Mouse (Mus musculus) retina, postnatal 1 day (tissue): ENCODE data around the gene Ddit4.

Source experiments
- DNase-seq: peaks from one replicate; pipeline ENCODE4 v3.0.0-alpha.2; 2012

Ddit4 gene

DNA sequence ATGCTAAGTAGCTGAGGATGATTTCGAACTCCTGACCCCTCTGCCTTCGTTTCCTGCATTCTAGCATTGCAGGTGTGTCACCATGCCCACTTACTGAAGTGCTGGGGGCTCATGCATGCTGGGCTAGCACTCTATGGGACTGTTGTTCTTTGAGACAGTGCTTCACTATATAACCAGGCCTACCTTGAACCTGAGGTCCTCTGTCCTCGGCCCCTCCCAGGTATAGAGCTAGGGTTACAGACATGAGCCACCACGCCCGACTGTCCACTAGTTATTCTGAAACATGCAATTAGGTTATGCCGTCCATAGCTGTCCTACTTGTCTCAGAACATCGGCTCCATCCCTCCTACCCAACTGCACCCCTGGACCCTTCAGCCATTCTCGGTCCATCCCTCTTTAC is 20.2 kb upstream of the Ddit4 start:
- no peak for DNase-seq

DNA sequence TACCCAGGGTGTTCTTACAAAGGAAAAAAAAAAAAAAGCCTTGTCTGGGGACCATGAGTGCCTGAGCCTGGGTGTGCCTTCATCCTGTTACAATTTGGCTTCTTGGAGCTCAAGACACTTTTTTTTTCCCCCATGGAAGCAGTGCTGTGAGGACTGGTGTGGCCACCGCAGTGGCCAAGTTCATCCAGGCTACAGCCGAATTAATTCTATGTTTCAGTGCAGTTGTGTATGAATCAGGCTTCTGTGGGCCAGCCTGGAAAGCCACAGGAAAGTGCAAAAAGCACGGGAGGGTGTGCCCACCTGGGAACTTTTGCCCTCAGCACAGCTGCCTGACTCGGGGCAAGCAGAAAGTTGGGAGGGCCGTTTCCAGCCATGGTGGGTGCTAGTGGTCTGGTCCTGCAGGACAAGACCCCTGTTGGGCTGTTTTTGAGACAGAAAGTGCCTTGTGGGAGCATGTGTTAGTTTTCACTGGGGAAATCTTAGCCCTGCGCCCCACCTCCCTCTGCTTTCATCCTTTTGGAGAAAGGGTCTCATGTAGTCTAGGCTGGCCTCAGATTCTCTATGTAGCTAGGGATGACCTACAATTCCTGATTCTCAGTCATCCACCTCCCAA is 18.9 kb upstream of the Ddit4 start:
- DNase-seq, result no peak

- DNase-seq, result peak; percentile 88
Measured at GRCm38 (mm10) chr10:59969821-59970449, 18.3 kb upstream of the Ddit4 start.

- no peak for DNase-seq
Measured at GRCm38 (mm10) chr10:59967309-59967942, 15.8 kb upstream of the Ddit4 start.

GRCm38 (mm10) chr10:59966743-59967142 is 15.1 kb upstream of the Ddit4 start:
- no peak for DNase-seq

GRCm38 (mm10) chr10:59965788-59966187 is 14.2 kb upstream of the Ddit4 start:
- DNase-seq, result no peak

DNA sequence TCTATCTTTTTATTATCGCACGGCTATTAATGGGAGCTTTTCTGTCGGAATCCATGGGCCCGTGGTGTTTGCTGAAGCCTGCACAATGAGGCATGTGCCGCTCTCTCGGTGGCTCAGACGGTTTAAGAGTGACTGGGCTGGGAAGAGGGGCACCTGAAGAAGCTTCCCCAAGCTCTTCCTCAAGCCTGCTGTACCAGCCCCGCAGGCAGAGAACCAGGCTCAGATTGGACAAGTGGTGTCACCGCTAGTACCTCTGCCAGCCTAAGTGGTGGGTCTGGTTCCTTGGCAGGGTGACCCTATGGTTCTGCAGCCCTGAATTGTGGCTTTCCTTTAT is 13.7 kb upstream of the Ddit4 start:
- no peak for DNase-seq

DNA sequence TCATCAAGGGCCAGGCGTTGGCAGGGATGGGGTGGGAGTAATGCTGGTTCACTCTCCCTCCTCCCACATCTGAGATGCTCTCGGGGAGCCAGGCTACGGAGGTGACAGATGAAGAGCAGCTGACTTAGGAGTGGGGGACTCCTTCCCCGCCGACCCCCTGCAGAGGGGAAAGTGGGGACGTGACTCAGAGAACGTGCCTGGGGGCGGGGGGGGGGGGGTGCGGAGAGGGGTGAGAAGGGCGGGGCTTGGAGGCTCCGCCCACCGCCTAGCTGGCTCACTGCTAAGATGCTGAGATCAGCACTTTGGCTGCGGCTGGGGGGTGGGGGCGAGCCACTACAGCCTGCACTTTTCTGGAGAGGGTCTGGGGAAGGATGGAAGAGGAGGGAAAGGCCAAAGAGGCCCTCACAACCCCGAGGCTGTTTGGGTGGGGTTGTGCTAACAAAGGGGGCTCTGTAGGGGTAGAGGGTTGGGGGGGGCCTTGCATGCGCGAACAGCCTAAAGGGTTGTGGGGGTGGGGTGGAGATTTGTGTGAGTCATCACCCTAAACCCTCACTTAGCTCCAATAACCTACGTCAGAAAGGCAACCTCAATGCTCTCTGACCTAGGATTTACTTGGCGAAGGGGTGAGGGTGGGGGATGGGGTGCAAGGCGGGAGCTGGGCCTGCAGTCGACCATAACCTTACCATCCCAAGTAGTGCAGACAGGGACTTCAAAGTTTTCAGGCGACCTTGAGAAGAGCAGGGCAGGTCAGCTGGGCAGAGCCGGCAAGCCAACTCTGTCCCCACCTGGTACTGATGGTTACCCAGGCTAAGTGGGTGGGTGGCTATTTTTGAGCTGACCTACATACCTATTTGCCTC is 13.1 kb upstream of the Ddit4 start:
- DNase-seq, result peak; percentile 78

DNA sequence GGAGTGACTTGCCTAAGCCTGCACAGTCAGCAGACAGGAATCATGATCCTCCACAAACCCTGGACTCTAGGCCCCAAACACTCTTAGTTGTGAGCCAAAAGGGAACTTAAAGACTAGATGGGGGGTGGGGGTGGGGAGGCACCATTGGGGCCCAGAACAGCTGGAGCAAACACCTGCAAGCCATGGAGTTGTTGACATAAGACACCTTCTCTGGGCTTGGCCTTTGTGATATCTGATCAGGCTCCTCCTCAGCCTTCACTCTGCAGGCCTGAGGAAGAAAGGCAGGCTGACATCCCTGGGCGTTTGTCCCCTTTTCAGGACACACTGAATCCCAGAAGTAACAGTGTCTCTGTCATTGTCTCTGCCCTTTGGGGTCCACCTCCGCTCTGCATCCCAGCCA is 12.0 kb upstream of the Ddit4 start:
- no peak for DNase-seq

- DNase-seq, result no peak
Measured at GRCm38 (mm10) chr10:59959517-59959916, 7.9 kb upstream of the Ddit4 start.

DNA sequence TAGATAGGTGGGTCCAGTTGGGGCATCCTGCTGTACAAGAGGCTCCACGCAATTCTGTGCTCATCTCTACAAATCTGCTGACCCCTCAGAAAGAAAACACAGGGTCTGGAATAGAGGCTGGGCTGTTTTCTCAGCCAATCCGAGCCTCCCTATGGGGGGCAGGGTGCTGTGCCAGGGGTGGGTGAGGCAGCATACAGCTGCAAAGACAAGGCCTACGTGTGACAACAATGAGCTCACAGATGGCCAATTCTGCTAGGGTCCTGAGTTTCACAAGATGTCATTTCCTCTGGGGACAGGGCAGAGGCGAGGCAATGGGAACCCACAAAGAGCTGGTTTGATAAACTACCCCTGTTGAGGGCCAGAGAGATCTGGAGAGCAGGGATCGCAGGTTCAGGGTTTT is 6.8 kb upstream of the Ddit4 start:
- DNase-seq, result peak; percentile 47

DNA sequence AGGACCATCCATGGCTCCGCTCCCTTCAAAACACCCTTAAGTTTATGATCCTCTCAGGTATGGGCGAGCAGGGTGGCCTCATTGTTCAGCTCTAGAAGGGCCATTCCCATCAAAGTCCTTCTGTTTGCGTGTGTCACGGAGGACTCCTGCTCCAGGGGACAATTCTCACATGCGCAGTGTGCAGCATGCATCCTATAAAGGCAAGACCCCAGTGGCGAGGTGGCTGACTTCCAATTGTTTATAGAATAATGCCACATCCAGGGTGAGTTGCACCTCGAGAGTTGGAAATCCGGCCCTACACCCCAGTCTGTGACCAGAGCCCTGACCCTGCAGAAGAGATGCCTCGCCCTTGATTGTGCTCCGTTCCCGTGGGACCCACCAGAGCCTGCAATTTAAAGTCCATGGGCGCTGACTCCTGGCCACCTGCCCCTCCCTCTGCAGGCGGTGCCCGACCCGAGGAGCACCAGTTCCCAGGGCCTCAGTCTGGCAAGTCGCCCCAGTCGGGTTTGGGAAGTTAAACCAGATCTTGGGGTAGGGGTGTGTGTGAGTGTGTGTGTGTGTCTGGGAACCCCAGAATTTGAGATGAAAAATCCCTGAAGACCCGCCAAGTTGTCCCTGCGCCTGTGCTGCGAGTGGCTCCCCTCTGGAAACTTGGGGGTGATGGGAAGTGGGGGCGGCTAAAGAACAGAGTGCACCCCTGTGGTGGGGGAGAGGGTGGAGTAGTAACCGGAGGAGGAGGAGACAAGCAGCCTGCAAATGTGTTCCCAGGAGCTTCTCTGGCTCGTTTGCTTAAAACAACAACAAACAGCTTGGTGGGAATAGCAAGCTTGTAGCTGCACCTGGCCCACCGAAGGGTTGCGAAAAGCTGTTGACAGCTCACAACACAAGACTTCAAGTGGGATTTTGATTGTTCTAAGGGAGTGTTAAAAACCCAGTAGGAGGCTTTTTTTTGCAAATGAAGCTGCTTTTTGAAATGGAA is 5.8 kb upstream of the Ddit4 start:
- DNase-seq, result peak; percentile 32

DNA sequence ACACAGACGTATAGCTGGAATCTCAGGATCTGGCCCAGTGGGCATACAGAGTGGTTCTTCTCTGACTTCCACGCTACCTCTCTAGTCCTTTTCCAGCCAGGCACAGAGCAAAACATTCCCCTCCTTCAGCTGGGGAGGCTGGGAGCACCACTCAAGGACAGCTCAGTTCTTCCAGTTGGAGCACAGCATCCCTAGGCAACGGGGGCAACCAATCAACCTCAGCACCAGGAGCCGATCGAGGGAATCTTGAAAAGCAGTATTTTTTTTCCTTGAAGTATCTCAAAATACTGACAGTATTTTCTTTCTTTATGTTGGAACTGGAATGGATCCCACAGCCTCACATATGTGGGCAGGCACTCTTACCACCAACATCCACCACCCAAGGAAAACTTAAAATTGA is 5.0 kb upstream of the Ddit4 start:
- DNase-seq, result no peak

GRCm38 (mm10) chr10:59953564-59954039 is 2.0 kb upstream of the Ddit4 start:
- no peak for DNase-seq

GRCm38 (mm10) chr10:59952781-59953563 is 1.3 kb upstream of the Ddit4 start:
- DNase-seq, result peak; percentile 52

- DNase-seq, result peak; percentile 80
Measured at GRCm38 (mm10) chr10:59952152-59952780, 632 bp upstream of the Ddit4 start.

DNA sequence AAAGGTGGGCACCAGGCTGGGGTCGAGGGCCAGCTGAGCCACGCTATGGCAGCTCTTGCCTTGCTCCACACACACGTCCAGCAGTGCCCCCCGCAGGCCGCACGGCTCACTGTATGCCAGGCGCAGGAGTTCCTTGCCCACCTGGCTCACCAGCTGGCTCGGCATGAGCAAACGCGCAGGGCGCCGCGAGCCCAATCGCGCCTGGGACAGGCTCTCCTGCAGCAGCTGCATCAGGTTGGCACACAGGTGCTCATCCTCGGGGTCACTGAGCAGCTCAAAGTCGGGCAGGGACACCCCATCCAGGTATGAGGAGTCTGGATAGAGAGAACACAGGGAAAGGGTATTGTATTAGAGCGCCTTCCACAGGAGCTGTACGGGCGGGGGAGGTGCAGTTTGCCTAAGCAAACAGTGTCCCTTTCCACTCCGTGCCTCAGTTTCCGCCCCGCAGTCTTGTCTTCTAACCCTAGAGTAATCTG is 880 bp downstream of the Ddit4 start:
- peak; percentile 87 for DNase-seq

GRCm38 (mm10) chr10:59949783-59950605 is 1.6 kb downstream of the Ddit4 start:
- no peak for DNase-seq

- DNase-seq, result no peak
Measured at GRCm38 (mm10) chr10:59949255-59949648, 2.4 kb downstream of the Ddit4 start.
